Mouse (Mus musculus): ENCODE measurements at regions not wholly inside any gene's neighbourhood (a gene's known extent, or its start where the extent isn't known, plus 50 kb on each side); places are given as distances from the start of the nearest gene placed in this dataset.

- peak overlapping the region; percentile 4; the same call in 1 of the 2 replicates for H3K4me3 ChIP-seq (ENCODE audit: low read length)
- peak; percentile 46; the same call in 1 of the 2 replicates for ATAC-seq (ENCODE audit: low FRiP score, low TSS enrichment)
- peak overlapping the region; percentile 24 for H3K4me2 ChIP-seq (replicated peaks; ENCODE audit: low read depth, low read length)
- H3K9ac ChIP-seq (ENCODE audit: low read depth, low read length) = no peak overlapping the region
- no peak overlapping the region for H3K27ac ChIP-seq (ENCODE audit: low read depth, low read length)
- no peaks in the 10 kb centered on the region for H3K9me3 ChIP-seq (ENCODE audit: control insufficient read depth, low read length)
- WGBS = under 1% methylated on average over 4 of the region's 4 CpGs
- H3K27me3 ChIP-seq (ENCODE audit: control insufficient read depth, insufficient read depth, low read length) = no peaks in the 10 kb centered on the region
- H3K36me3 ChIP-seq (ENCODE audit: control insufficient read depth, insufficient read depth, low read length) = no peaks in the 10 kb centered on the region
- H3K4me1 ChIP-seq (ENCODE audit: control insufficient read depth, insufficient read depth, low read length) = no peaks in the 10 kb centered on the region
Measured at GRCm38 (mm10) chr14:28798290-28798689, 219.7 kb upstream of the Lrtm1 start.

- Histone ChIP-seq H3K36me3 (ENCODE audit: control insufficient read depth, insufficient read depth, low read length) (no peaks in the 10 kb centered on the region), H3K4me3 (ENCODE audit: low read length) (no peak overlapping the region), H3K4me1 (ENCODE audit: control insufficient read depth, insufficient read depth, low read length) (no peaks in the 10 kb centered on the region), H3K27me3 (ENCODE audit: control insufficient read depth, insufficient read depth, low read length) (no peaks in the 10 kb centered on the region), H3K9ac (ENCODE audit: low read depth, low read length) (no peak overlapping the region), H3K9me3 (ENCODE audit: control insufficient read depth, low read length) (no peaks in the 10 kb centered on the region), H3K27ac (ENCODE audit: low read depth, low read length) (no peak overlapping the region), H3K4me2 (replicated peaks; ENCODE audit: low read depth, low read length) (no peak overlapping the region)
- no peak for ATAC-seq (ENCODE audit: low FRiP score, low TSS enrichment)
- WGBS = 74% methylated on average over 4 of the region's 4 CpGs
Measured at GRCm38 (mm10) chr14:28801681-28802080, 216.3 kb upstream of the Lrtm1 start.

- Histone ChIP-seq H3K4me3 (ENCODE audit: low read length) (no peak overlapping the region), H3K4me2 (replicated peaks; ENCODE audit: low read depth, low read length) (no peak overlapping the region), H3K27ac (ENCODE audit: low read depth, low read length) (no peak overlapping the region), H3K27me3 (ENCODE audit: control insufficient read depth, insufficient read depth, low read length) (no peaks in the 10 kb centered on the region), H3K9ac (ENCODE audit: low read depth, low read length) (no peak overlapping the region), H3K36me3 (ENCODE audit: control insufficient read depth, insufficient read depth, low read length) (no peaks in the 10 kb centered on the region), H3K9me3 (ENCODE audit: control insufficient read depth, low read length) (no peaks in the 10 kb centered on the region), H3K4me1 (ENCODE audit: control insufficient read depth, insufficient read depth, low read length) (no peaks in the 10 kb centered on the region)
- no peak for ATAC-seq (ENCODE audit: low FRiP score, low TSS enrichment)
- 87% methylated on average over 5 of the region's 5 CpGs for WGBS
Measured at GRCm38 (mm10) chr14:28802126-28802525, 215.9 kb upstream of the Lrtm1 start.

GRCm38 (mm10) chr14:28808094-28808493 lies 209.9 kb upstream of the Lrtm1 start:
- 50% methylated on average over 4 of the region's 4 CpGs for WGBS
- Histone ChIP-seq H3K4me3 (ENCODE audit: low read length) (no peak overlapping the region), H3K27me3 (ENCODE audit: control insufficient read depth, insufficient read depth, low read length) (no peaks in the 10 kb centered on the region), H3K27ac (ENCODE audit: low read depth, low read length) (no peak overlapping the region), H3K9me3 (ENCODE audit: control insufficient read depth, low read length) (no peaks in the 10 kb centered on the region), H3K36me3 (ENCODE audit: control insufficient read depth, insufficient read depth, low read length) (no peaks in the 10 kb centered on the region), H3K4me1 (ENCODE audit: control insufficient read depth, insufficient read depth, low read length) (0 out of 2 replicates have a peak, but pooled peaks cover 6% of the 10 kb centered on the region), H3K9ac (ENCODE audit: low read depth, low read length) (no peak overlapping the region), H3K4me2 (replicated peaks; ENCODE audit: low read depth, low read length) (no peak overlapping the region)
- ATAC-seq (ENCODE audit: low FRiP score, low TSS enrichment) = no peak

GRCm38 (mm10) chr14:28809355-28809754 lies 208.7 kb upstream of the Lrtm1 start:
- H3K4me1 ChIP-seq (ENCODE audit: control insufficient read depth, insufficient read depth, low read length) = 0 out of 2 replicates have a peak, but pooled peaks cover 6% of the 10 kb centered on the region
- H3K36me3 ChIP-seq (ENCODE audit: control insufficient read depth, insufficient read depth, low read length) = no peaks in the 10 kb centered on the region
- no peak; the same call in 1 of the 2 replicates for ATAC-seq (ENCODE audit: low FRiP score, low TSS enrichment)
- H3K4me2 ChIP-seq (replicated peaks; ENCODE audit: low read depth, low read length) = no peak overlapping the region
- no peak overlapping the region for H3K9ac ChIP-seq (ENCODE audit: low read depth, low read length)
- no peak overlapping the region for H3K27ac ChIP-seq (ENCODE audit: low read depth, low read length)
- no peaks in the 10 kb centered on the region for H3K9me3 ChIP-seq (ENCODE audit: control insufficient read depth, low read length)
- WGBS = 28% methylated on average over 5 of the region's 5 CpGs
- H3K4me3 ChIP-seq (ENCODE audit: low read length) = no peak overlapping the region
- no peaks in the 10 kb centered on the region for H3K27me3 ChIP-seq (ENCODE audit: control insufficient read depth, insufficient read depth, low read length)

GRCm38 (mm10) chr14:28820970-28821369 lies 197.0 kb upstream of the Lrtm1 start:
- no peak overlapping the region for H3K9ac ChIP-seq (ENCODE audit: low read depth, low read length)
- WGBS = 86% methylated on average over 5 of the region's 5 CpGs
- no peaks in the 10 kb centered on the region for H3K27me3 ChIP-seq (ENCODE audit: control insufficient read depth, insufficient read depth, low read length)
- H3K9me3 ChIP-seq (ENCODE audit: control insufficient read depth, low read length) = no peaks in the 10 kb centered on the region
- no peaks in the 10 kb centered on the region for H3K36me3 ChIP-seq (ENCODE audit: control insufficient read depth, insufficient read depth, low read length)
- no peak overlapping the region for H3K4me3 ChIP-seq (ENCODE audit: low read length)
- ATAC-seq (ENCODE audit: low FRiP score, low TSS enrichment) = no peak
- H3K4me1 ChIP-seq (ENCODE audit: control insufficient read depth, insufficient read depth, low read length) = no peaks in the 10 kb centered on the region
- no peak overlapping the region for H3K27ac ChIP-seq (ENCODE audit: low read depth, low read length)
- H3K4me2 ChIP-seq (replicated peaks; ENCODE audit: low read depth, low read length) = no peak overlapping the region

GRCm38 (mm10) chr14:28827186-28827585 lies 190.8 kb upstream of the Lrtm1 start:
- WGBS = 28% methylated on average over 6 of the region's 6 CpGs
- H3K4me2 ChIP-seq (replicated peaks; ENCODE audit: low read depth, low read length) = no peak overlapping the region
- no peak overlapping the region for H3K27ac ChIP-seq (ENCODE audit: low read depth, low read length)
- no peak overlapping the region for H3K4me3 ChIP-seq (ENCODE audit: low read length)
- H3K36me3 ChIP-seq (ENCODE audit: control insufficient read depth, insufficient read depth, low read length) = no peaks in the 10 kb centered on the region
- no peaks in the 10 kb centered on the region for H3K9me3 ChIP-seq (ENCODE audit: control insufficient read depth, low read length)
- ATAC-seq (ENCODE audit: low FRiP score, low TSS enrichment) = no peak
- H3K4me1 ChIP-seq (ENCODE audit: control insufficient read depth, insufficient read depth, low read length) = no peaks in the 10 kb centered on the region
- no peaks in the 10 kb centered on the region for H3K27me3 ChIP-seq (ENCODE audit: control insufficient read depth, insufficient read depth, low read length)
- H3K9ac ChIP-seq (ENCODE audit: low read depth, low read length) = no peak overlapping the region

GRCm38 (mm10) chr14:28837117-28837516 lies 180.9 kb upstream of the Lrtm1 start:
- Histone ChIP-seq H3K4me2 (replicated peaks; ENCODE audit: low read depth, low read length) (no peak overlapping the region), H3K9ac (ENCODE audit: low read depth, low read length) (no peak overlapping the region), H3K4me3 (ENCODE audit: low read length) (no peak overlapping the region), H3K36me3 (ENCODE audit: control insufficient read depth, insufficient read depth, low read length) (no peaks in the 10 kb centered on the region), H3K27ac (ENCODE audit: low read depth, low read length) (no peak overlapping the region), H3K9me3 (ENCODE audit: control insufficient read depth, low read length) (no peaks in the 10 kb centered on the region), H3K4me1 (ENCODE audit: control insufficient read depth, insufficient read depth, low read length) (no peaks in the 10 kb centered on the region), H3K27me3 (ENCODE audit: control insufficient read depth, insufficient read depth, low read length) (no peaks in the 10 kb centered on the region)
- no peak for ATAC-seq (ENCODE audit: low FRiP score, low TSS enrichment)

- no peaks in the 10 kb centered on the region for H3K36me3 ChIP-seq (ENCODE audit: control insufficient read depth, insufficient read depth, low read length)
- H3K4me2 ChIP-seq (replicated peaks; ENCODE audit: low read depth, low read length) = no peak overlapping the region
- 10% methylated on average over 2 of the region's 2 CpGs for WGBS
- no peak overlapping the region for H3K27ac ChIP-seq (ENCODE audit: low read depth, low read length)
- no peak overlapping the region for H3K9ac ChIP-seq (ENCODE audit: low read depth, low read length)
- H3K4me3 ChIP-seq (ENCODE audit: low read length) = no peak overlapping the region
- no peaks in the 10 kb centered on the region for H3K9me3 ChIP-seq (ENCODE audit: control insufficient read depth, low read length)
- no peak for ATAC-seq (ENCODE audit: low FRiP score, low TSS enrichment)
- no peaks in the 10 kb centered on the region for H3K4me1 ChIP-seq (ENCODE audit: control insufficient read depth, insufficient read depth, low read length)
- no peaks in the 10 kb centered on the region for H3K27me3 ChIP-seq (ENCODE audit: control insufficient read depth, insufficient read depth, low read length)
Measured at GRCm38 (mm10) chr14:28848831-28849590, 169.0 kb upstream of the Lrtm1 start.

Measured in kidney, embryonic 14.5 days (tissue).